Mouse (Mus musculus) neutrophil, adult 83 days (primary cell): ENCODE results near the gene Prss1. TPM values are rescaled to one million over a fixed set of nuclear protein-coding genes. Genes with fewer than 3 reads are reported as not detected.

Experiments used
- total RNA-seq, 2 experiments: library from RNA; stranded (reverse); gene quantifications; one replicate each; pipeline ENCODE4 v1.2.4; 2023

Gene Prss1
- not detected for total RNA-seq

DNA sequence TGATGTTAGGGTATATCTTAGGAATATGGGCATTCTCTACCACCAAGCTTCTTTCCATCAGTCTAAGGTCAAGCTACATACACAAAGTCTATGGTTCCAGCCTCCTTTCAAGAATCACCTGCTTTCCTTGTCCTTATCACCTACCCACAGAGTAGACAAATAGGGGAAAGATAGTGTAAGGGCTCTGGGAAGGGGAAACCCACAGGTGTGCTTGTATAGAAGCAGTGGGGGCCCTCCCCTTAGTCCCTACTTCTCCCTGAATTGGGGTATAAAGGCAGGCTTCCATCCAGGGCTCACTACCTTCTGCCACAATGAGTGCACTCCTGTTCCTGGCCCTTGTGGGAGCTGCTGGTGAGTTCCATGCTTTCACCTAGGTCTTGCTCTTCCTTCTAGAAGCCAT, at the start of gene Prss1:
TSS of gene Prss1 (plus strand) at position 301 of the 400 bp plus-strand sequence.

GRCm38 (mm10) chr6:41446045-41446444, 12.7 kb upstream of the Prss1 start, which contains the start of gene Gm10334:
TSS of gene Gm10334 (minus strand) at chr6:41446145.

Other genes starting within 250 kb of the Prss1 start
- not detected for gene Try4, start 156.7 kb upstream of the Prss1 start, total RNA-seq
- not detected for gene Try5, start 142.1 kb upstream of the Prss1 start, total RNA-seq
- gene Try10, start 104.8 kb upstream of the Prss1 start, total RNA-seq, result not detected
- gene Prss3, start 81.3 kb upstream of the Prss1 start, total RNA-seq, result not detected
- not detected for gene Gm5771, start 66.6 kb upstream of the Prss1 start, total RNA-seq
- gene Gm10334, start 12.8 kb upstream of the Prss1 start, total RNA-seq, result not detected
- under 1 TPM in 1 of 2 experiments, not detected in 1; 0.53 TPM for gene Prss2, start 62.9 kb downstream of the Prss1 start, total RNA-seq
- gene Ephb6, start 146.6 kb downstream of the Prss1 start, total RNA-seq, result 1 to 10 TPM in 1 of 2 experiments, under 1 TPM in 1; 0.20 to 1.5 TPM
- not detected for gene Trpv6, start 177.5 kb downstream of the Prss1 start, total RNA-seq
- gene Trpv5, start 221.8 kb downstream of the Prss1 start, total RNA-seq, result not detected
- gene Llcfc1, start 225.5 kb downstream of the Prss1 start, total RNA-seq, result not detected
- 10 to 100 TPM; 32.9 to 46.7 TPM for gene Kel, start 245.4 kb downstream of the Prss1 start, total RNA-seq